Mouse (Mus musculus) liver, postnatal 0 days (tissue): ENCODE results near the gene Nav2. TPM values are rescaled to one million over a fixed set of nuclear protein-coding genes. Genes with fewer than 3 reads are reported as not detected.

Experiments
- ATAC-seq: fragments of 200-750 bp; cut with Nextera tagmentation; 2 replicates; pipeline ENCODE4 v1.8.0; 2017; ENCODE audit warnings: mild to moderate bottlenecking, moderate library complexity
- DNase-seq: peaks from one replicate; pipeline ENCODE4 v3.0.0-alpha.2; 2016
- H3K27ac ChIP-seq: fragments of 300-500 bp; sonication (generic); 2 replicates; pipeline ENCODE4 v1.5.1; 2014; ENCODE audit warnings: antibody characterized with exemption, moderate library complexity, mild to moderate bottlenecking, low read depth
- H3K27me3 ChIP-seq: fragments of 300-500 bp; sonication (generic); 2 replicates; pipeline ENCODE4 v1.6.1; 2014; ENCODE audit warnings: low read length, control low read depth, mixed read lengths; ENCODE audit not compliant: insufficient read depth
- H3K36me3 ChIP-seq: fragments of 300-500 bp; sonication (generic); replicated peaks from 2 replicates; pipeline ENCODE4 v1.6.1; 2014; ENCODE audit warnings: mild to moderate bottlenecking, control low read depth, low read length, moderate library complexity, mixed read lengths; ENCODE audit not compliant: insufficient read depth
- H3K4me1 ChIP-seq: fragments of 300-500 bp; sonication (generic); 2 replicates; pipeline ENCODE4 v1.6.1; 2014; ENCODE audit warnings: antibody characterized with exemption, mild to moderate bottlenecking, control low read depth; ENCODE audit not compliant: insufficient read depth
- H3K4me2 ChIP-seq: fragments of 300-500 bp; sonication (generic); 2 replicates; pipeline ENCODE4 v1.6.1; 2014; ENCODE audit warnings: low read depth, mild to moderate bottlenecking, low read length, moderate library complexity, mixed read lengths
- H3K4me3 ChIP-seq: fragments of 300-500 bp; sonication (generic); 2 replicates; pipeline ENCODE4 v1.5.1; 2014; ENCODE audit warnings: low read depth, low read length
- H3K9ac ChIP-seq: fragments of 300-500 bp; sonication (generic); replicated peaks from 2 replicates; pipeline ENCODE4 v1.6.1; 2014; ENCODE audit warnings: mild to moderate bottlenecking, moderate library complexity
- H3K9me3 ChIP-seq: fragments of 300-500 bp; sonication (generic); 2 replicates; pipeline ENCODE4 v1.6.1; 2016; ENCODE audit warnings: mild to moderate bottlenecking, control low read depth, low read length, mixed read lengths
- CTCF ChIP-seq: sonication (generic); IDR thresholded peaks from 2 replicates; pipeline ENCODE4 v1.5.1; 2016; ENCODE audit warnings: antibody characterized with exemption, low read depth
- EP300 ChIP-seq: IDR thresholded peaks from 2 replicates; pipeline ENCODE4 v1.6.1; 2016; ENCODE audit warnings: antibody characterized with exemption, low read depth, mild to moderate bottlenecking
- WGBS: fragments of 180-500 bp; shearing (Covaris S2); extraction: QIAGEN DNeasy Blood & Tissue Kit; methylation state at CpG from one replicate; pipeline ENCODE4 v1.1.7; 2014; ENCODE audit not compliant: insufficient replicate concordance; 5-methylcytosine and 5-hydroxymethylcytosine counted together
- polyA plus RNA-seq: library from polyadenylated mRNA; unstranded; fragments of >200 nt; fragmentation: Nextera tagmentation; extraction: Ambion mirVana; gene quantifications from 2 replicates; pipeline ENCODE4 v1.2.1, GENCODE M21; 2015

Gene Nav2
- polyA plus RNA-seq, 1 experiment from 2014 or later: 3.3 TPM

- DNase-seq: no peak
- no peak for TF ChIP-seq CTCF
- no peak for TF ChIP-seq EP300
- peaks cover 11% of the 10 kb centered on the region for H3K4me1 ChIP-seq
- H3K27me3 ChIP-seq: no peaks in the 10 kb centered on the region
- no peak overlapping the region for H3K4me2 ChIP-seq
- H3K9ac ChIP-seq: no peak overlapping the region
- WGBS: 82% methylated on average over 10 of the region's 10 CpGs
- H3K4me3 ChIP-seq: no peak overlapping the region
- H3K36me3 ChIP-seq: no peaks in the 10 kb centered on the region; the same call in 1 of the 2 replicates
- ATAC-seq: no peak
- H3K27ac ChIP-seq: no peak overlapping the region
- H3K9me3 ChIP-seq: no peaks in the 10 kb centered on the region
Observed at GRCm38 (mm10) chr7:49490814-49491213, 582.3 kb downstream of the Nav2 start.

- TF ChIP-seq EP300: no peak
- no peak for TF ChIP-seq CTCF
- Histone ChIP-seq H3K36me3 (no peaks in the 10 kb centered on the region; the same call in 1 of the 2 replicates), H3K4me1 (peaks cover 8% of the 10 kb centered on the region), H3K27ac (peak overlapping the region; percentile 46; the same call in 1 of the 2 replicates), H3K9me3 (no peaks in the 10 kb centered on the region), H3K9ac (no peak overlapping the region), H3K27me3 (no peaks in the 10 kb centered on the region), H3K4me3 (no peak overlapping the region), H3K4me2 (no peak overlapping the region)
- DNase-seq: no peak
- peak; percentile 78 for ATAC-seq
Observed at GRCm38 (mm10) chr7:49492622-49493021, 584.1 kb downstream of the Nav2 start.

DNA sequence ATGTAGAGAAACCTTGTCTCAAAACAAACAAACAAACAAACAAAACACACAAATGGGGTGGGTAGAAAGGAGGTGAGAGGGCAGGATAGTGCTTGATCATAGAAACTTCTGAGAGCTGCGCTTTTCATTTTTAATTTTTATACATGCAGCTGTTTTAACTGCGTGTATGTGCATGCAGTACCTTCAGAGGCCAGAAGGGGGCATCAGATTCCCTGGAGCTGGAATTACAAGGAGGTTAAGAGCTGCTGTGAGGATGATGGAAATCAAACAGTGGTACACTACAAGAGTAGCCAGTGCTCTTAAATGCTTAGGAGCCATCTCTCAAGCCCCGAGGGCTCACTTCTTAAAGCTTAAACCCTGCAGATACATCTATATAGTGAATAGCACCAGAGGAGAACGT lies 584.7 kb downstream of the Nav2 start:
- Histone ChIP-seq H3K4me2 (no peak overlapping the region), H3K27ac (peak overlapping the region; percentile 46; the same call in 1 of the 2 replicates), H3K4me1 (peaks cover 5% of the 10 kb centered on the region), H3K4me3 (no peak overlapping the region), H3K9ac (no peak overlapping the region), H3K9me3 (no peaks in the 10 kb centered on the region), H3K36me3 (no peaks in the 10 kb centered on the region; the same call in 1 of the 2 replicates), H3K27me3 (no peaks in the 10 kb centered on the region)
- ATAC-seq (no peak), DNase-seq (peak; percentile 57)
- 74% methylated on average over 4 of the region's 4 CpGs for WGBS
- peak; percentile 79 for TF ChIP-seq CTCF
- TF ChIP-seq EP300: no peak

DNA sequence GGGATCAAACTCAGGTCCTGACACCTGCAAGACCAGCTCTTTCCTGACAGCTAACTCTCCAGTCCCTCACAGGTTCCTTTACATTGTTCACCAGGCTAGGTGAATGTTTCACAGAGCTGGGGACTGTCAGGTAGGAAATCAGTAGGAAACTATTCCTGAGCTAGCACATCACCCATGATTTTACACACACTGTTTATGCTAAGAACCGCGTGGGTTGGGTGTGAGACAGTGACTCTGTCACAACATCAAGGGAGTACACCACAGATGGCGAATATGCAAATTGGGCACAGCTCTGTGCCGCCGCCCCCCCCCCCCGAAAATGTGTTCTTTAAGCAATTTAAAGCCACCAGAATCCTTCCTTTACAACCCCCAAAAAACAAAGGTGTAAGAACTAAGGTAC lies 586.1 kb downstream of the Nav2 start:
- no peak for DNase-seq
- Histone ChIP-seq H3K4me1 (peaks cover 5% of the 10 kb centered on the region), H3K9me3 (no peaks in the 10 kb centered on the region), H3K27ac (no peak overlapping the region), H3K27me3 (no peaks in the 10 kb centered on the region), H3K4me3 (no peak overlapping the region), H3K9ac (no peak overlapping the region), H3K36me3 (no peaks in the 10 kb centered on the region; the same call in 1 of the 2 replicates), H3K4me2 (no peak overlapping the region)
- ATAC-seq: no peak
- TF ChIP-seq EP300 (no peak), CTCF (no peak)
- WGBS: 72% methylated on average over 6 of the region's 6 CpGs

DNA sequence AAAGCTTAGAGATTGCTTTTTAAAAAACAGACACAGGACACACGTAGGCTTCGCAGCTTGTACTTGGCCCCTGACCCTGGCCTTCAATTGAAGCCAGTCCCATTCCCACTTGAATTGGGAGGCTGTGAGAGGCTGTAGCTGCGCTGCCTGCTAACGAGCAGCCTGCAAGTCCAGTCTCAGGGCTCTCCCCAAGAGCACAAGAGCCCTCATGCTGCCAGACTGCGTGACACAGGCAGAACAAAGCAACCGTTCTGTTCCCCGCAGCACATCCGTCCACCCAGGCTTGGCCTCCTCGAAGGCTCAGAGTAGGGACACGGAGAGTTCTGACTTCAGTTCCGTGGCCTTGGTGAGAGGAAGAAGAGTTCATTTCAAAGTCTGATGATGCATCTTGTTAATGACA lies 587.6 kb downstream of the Nav2 start:
- ATAC-seq: no peak
- no peaks in the 10 kb centered on the region; the same call in none of the 2 replicates for H3K36me3 ChIP-seq
- no peak for DNase-seq
- H3K9me3 ChIP-seq: no peaks in the 10 kb centered on the region
- WGBS: 64% methylated on average over 11 of the region's 11 CpGs
- TF ChIP-seq EP300: no peak
- no peak for TF ChIP-seq CTCF
- H3K9ac ChIP-seq: 0 out of 2 replicates have a peak overlapping the region, but pooled peaks have one; percentile 7
- H3K27me3 ChIP-seq: no peaks in the 10 kb centered on the region
- no peak overlapping the region for H3K4me3 ChIP-seq
- H3K4me1 ChIP-seq: peaks cover 5% of the 10 kb centered on the region
- no peak overlapping the region for H3K4me2 ChIP-seq
- H3K27ac ChIP-seq: peak overlapping the region; percentile 57; the same call in 1 of the 2 replicates

GRCm38 (mm10) chr7:49496766-49497425 lies 588.4 kb downstream of the Nav2 start:
- Histone ChIP-seq H3K27me3 (no peaks in the 10 kb centered on the region), H3K27ac (peak overlapping the region; percentile 57; the same call in 1 of the 2 replicates), H3K9ac (no peak overlapping the region), H3K9me3 (no peaks in the 10 kb centered on the region), H3K4me1 (peaks cover 5% of the 10 kb centered on the region), H3K4me2 (peak overlapping the region; percentile 42), H3K36me3 (no peaks in the 10 kb centered on the region; the same call in none of the 2 replicates), H3K4me3 (no peak overlapping the region)
- DNase-seq (peak; percentile 44), ATAC-seq (peak; percentile 48)
- 20% methylated on average over 13 of the region's 13 CpGs for WGBS
- TF ChIP-seq CTCF (no peak), EP300 (no peak)
